Mouse (Mus musculus) kidney, postnatal 0 days (tissue): ENCODE measurements at regions not wholly inside any gene's neighbourhood (a gene's known extent, or its start where the extent isn't known, plus 50 kb on each side); places are given as distances from the start of the nearest gene placed in this dataset.

Source experiments
- ATAC-seq: fragments of 200-750 bp; cut with Nextera tagmentation; replicated peaks from 2 replicates; pipeline ENCODE4 v1.8.0; 2017; ENCODE audit warnings: low read depth, moderate number of reproducible peaks, moderate TSS enrichment, moderate library complexity; ENCODE audit not compliant: low FRiP score
- DNase-seq: peaks from one replicate; pipeline ENCODE4 v3.0.0-alpha.2; 2016; ENCODE audit warnings: low spot score
- H3K27ac ChIP-seq: fragments of 300-500 bp; sonication (generic); 2 replicates; pipeline ENCODE4 v1.5.1; 2014; ENCODE audit warnings: mild to moderate bottlenecking
- H3K27me3 ChIP-seq: fragments of 300-500 bp; sonication (generic); 2 replicates; pipeline ENCODE4 v1.6.1; 2014; ENCODE audit warnings: low read length, mixed read lengths; ENCODE audit not compliant: insufficient read depth
- H3K36me3 ChIP-seq: fragments of 300-500 bp; sonication (generic); 2 replicates; pipeline ENCODE4 v1.6.1; 2014; ENCODE audit warnings: low read length, mixed read lengths; ENCODE audit not compliant: insufficient read depth
- H3K4me1 ChIP-seq: fragments of 300-500 bp; sonication (generic); replicated peaks from 2 replicates; pipeline ENCODE4 v1.6.1; 2014; ENCODE audit warnings: antibody characterized with exemption, low read length, mixed read lengths; ENCODE audit not compliant: insufficient read depth
- H3K4me2 ChIP-seq: fragments of 300-500 bp; sonication (generic); 2 replicates; pipeline ENCODE4 v1.6.1; 2014; ENCODE audit warnings: mild to moderate bottlenecking, low read length, moderate library complexity, mixed read lengths
- H3K4me3 ChIP-seq: fragments of 300-500 bp; sonication (generic); replicated peaks from 2 replicates; pipeline ENCODE4 v1.5.1; 2014; ENCODE audit warnings: low read depth, low read length
- H3K9ac ChIP-seq: fragments of 300-500 bp; sonication (generic); 2 replicates; pipeline ENCODE4 v1.6.1; 2014; ENCODE audit warnings: low read depth, low read length
- H3K9me3 ChIP-seq: fragments of 300-500 bp; sonication (generic); replicated peaks from 2 replicates; pipeline ENCODE4 v1.6.1; 2016; ENCODE audit warnings: low read length, inconsistent platforms, mixed read lengths
- CTCF ChIP-seq: IDR thresholded peaks from 2 replicates; pipeline ENCODE4 v1.5.1; 2016; ENCODE audit warnings: antibody characterized with exemption, low read depth, mild to moderate bottlenecking, moderate library complexity
- WGBS: fragments of 180-500 bp; shearing (Covaris S2); extraction: QIAGEN DNeasy Blood & Tissue Kit; methylation state at CpG from one replicate; pipeline ENCODE4 v1.1.7; 2014; 5-methylcytosine and 5-hydroxymethylcytosine counted together

DNA sequence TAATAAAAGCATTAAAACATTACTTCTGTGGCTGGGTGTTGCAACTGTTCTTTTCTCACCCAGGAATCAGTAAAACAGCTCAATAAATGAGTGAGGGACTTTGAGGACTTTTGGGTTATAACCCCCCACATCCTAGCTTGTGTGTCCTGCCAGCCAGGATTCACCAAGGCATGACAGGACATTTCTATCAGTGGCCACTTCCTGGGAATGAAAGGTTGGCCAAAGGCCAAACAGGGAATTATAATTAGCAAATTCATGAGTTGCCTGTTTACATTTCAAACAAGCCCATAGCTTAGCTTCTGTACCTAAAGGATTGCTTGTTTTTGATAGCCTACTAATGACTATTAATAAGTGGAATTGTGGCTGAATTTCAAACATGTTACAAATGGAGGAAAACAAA is 85.6 kb upstream of the Sox14 start:
- DNase-seq (no peak), ATAC-seq (no peak)
- H3K9ac ChIP-seq, result no peak overlapping the region
- no peaks in the 10 kb centered on the region for H3K9me3 ChIP-seq
- TF ChIP-seq CTCF, result no peak
- no peak overlapping the region for H3K4me2 ChIP-seq
- no peaks in the 10 kb centered on the region for H3K4me1 ChIP-seq
- H3K4me3 ChIP-seq, result no peak overlapping the region
- H3K27ac ChIP-seq, result no peak overlapping the region
- no peaks in the 10 kb centered on the region for H3K36me3 ChIP-seq
- H3K27me3 ChIP-seq, result no peaks in the 10 kb centered on the region

GRCm38 (mm10) chr9:99954720-99955119 is 78.8 kb upstream of the Sox14 start:
- H3K4me3 ChIP-seq, result no peak overlapping the region
- no peaks in the 10 kb centered on the region for H3K27me3 ChIP-seq
- H3K4me2 ChIP-seq, result no peak overlapping the region
- WGBS, result 66% methylated on average over 10 of the region's 10 CpGs
- DNase-seq (no peak), ATAC-seq (no peak)
- no peaks in the 10 kb centered on the region for H3K36me3 ChIP-seq
- H3K9me3 ChIP-seq, result no peaks in the 10 kb centered on the region
- no peak overlapping the region for H3K9ac ChIP-seq
- no peak for TF ChIP-seq CTCF
- H3K4me1 ChIP-seq, result no peaks in the 10 kb centered on the region
- no peak overlapping the region for H3K27ac ChIP-seq

GRCm38 (mm10) chr9:99954038-99954618 is 78.2 kb upstream of the Sox14 start:
- Histone ChIP-seq H3K4me1 (no peaks in the 10 kb centered on the region), H3K4me2 (no peak overlapping the region), H3K4me3 (no peak overlapping the region), H3K9ac (no peak overlapping the region), H3K9me3 (no peaks in the 10 kb centered on the region), H3K27me3 (no peaks in the 10 kb centered on the region), H3K27ac (no peak overlapping the region), H3K36me3 (no peaks in the 10 kb centered on the region)
- DNase-seq, result no peak
- 72% methylated on average over 6 of the region's 6 CpGs for WGBS
- no peak for ATAC-seq
- TF ChIP-seq CTCF, result no peak
